Mouse (Mus musculus): ENCODE measurements at regions not wholly inside any gene's neighbourhood (a gene's known extent, or its start where the extent isn't known, plus 50 kb on each side); places are given as distances from the start of the nearest gene placed in this dataset.

GRCm38 (mm10) chr9:61292501-61292900 lies 79.7 kb upstream of the Tle3 start:
- DNase-seq (ENCODE audit: low spot score): no peak
- H3K27me3 ChIP-seq (replicated peaks; ENCODE audit: control insufficient read depth, insufficient read depth, low read length): no peaks in the 10 kb centered on the region; the same call in 1 of the 2 replicates
- H3K9me3 ChIP-seq (ENCODE audit: control insufficient read depth, low read length): 0 out of 2 replicates have a peak, but pooled peaks cover 4% of the 10 kb centered on the region

GRCm38 (mm10) chr9:61293223-61293985 lies 78.8 kb upstream of the Tle3 start:
- peaks cover 12% of the 10 kb centered on the region for H3K4me1 ChIP-seq (ENCODE audit: control insufficient read depth, insufficient read depth, low read length)
- DNase-seq (ENCODE audit: low spot score) (peak; percentile 43), ATAC-seq (ENCODE audit: low read depth) (peak; percentile 15; the same call in 1 of the 2 replicates)
- no peaks in the 10 kb centered on the region for H3K36me3 ChIP-seq (ENCODE audit: control insufficient read depth, insufficient read depth, low read length)
- no peak overlapping the region for H3K4me3 ChIP-seq (ENCODE audit: low read depth, low read length)
- H3K27ac ChIP-seq (replicated peaks; ENCODE audit: low read depth, low read length): no peak overlapping the region
- no peak overlapping the region for H3K9ac ChIP-seq (ENCODE audit: low read depth, low read length)
- H3K9me3 ChIP-seq (ENCODE audit: control insufficient read depth, low read length): no peaks in the 10 kb centered on the region
- H3K27me3 ChIP-seq (replicated peaks; ENCODE audit: control insufficient read depth, insufficient read depth, low read length): no peaks in the 10 kb centered on the region; the same call in 1 of the 2 replicates
- H3K4me2 ChIP-seq (ENCODE audit: low read depth, low read length): no peak overlapping the region
- WGBS: 38% methylated on average over 11 of the region's 11 CpGs

More at GRCm38 (mm10) chr9:61292501-61292900, 79.7 kb upstream of the Tle3 start:
- no peak overlapping the region for H3K9ac ChIP-seq (ENCODE audit: low read depth, low read length)
- no peak overlapping the region for H3K4me2 ChIP-seq (ENCODE audit: low read depth, low read length)
- no peak overlapping the region for H3K27ac ChIP-seq (replicated peaks; ENCODE audit: low read depth, low read length)
- H3K36me3 ChIP-seq (ENCODE audit: control insufficient read depth, insufficient read depth, low read length): no peaks in the 10 kb centered on the region
- 67% methylated on average over 3 of the region's 3 CpGs for WGBS
- no peak for ATAC-seq (ENCODE audit: low read depth)
- no peak overlapping the region for H3K4me3 ChIP-seq (ENCODE audit: low read depth, low read length)
- peaks cover 8% of the 10 kb centered on the region for H3K4me1 ChIP-seq (ENCODE audit: control insufficient read depth, insufficient read depth, low read length)

- ATAC-seq (ENCODE audit: low read depth): no peak
- Histone ChIP-seq H3K4me3 (ENCODE audit: low read depth, low read length) (no peak overlapping the region), H3K4me1 (ENCODE audit: control insufficient read depth, insufficient read depth, low read length) (peaks cover 12% of the 10 kb centered on the region), H3K27me3 (replicated peaks; ENCODE audit: control insufficient read depth, insufficient read depth, low read length) (no peaks in the 10 kb centered on the region; the same call in 1 of the 2 replicates), H3K27ac (replicated peaks; ENCODE audit: low read depth, low read length) (no peak overlapping the region), H3K9ac (ENCODE audit: low read depth, low read length) (no peak overlapping the region), H3K9me3 (ENCODE audit: control insufficient read depth, low read length) (no peaks in the 10 kb centered on the region), H3K4me2 (ENCODE audit: low read depth, low read length) (no peak overlapping the region), H3K36me3 (ENCODE audit: control insufficient read depth, insufficient read depth, low read length) (no peaks in the 10 kb centered on the region)
- DNase-seq (ENCODE audit: low spot score): no peak
- WGBS: 98% methylated on average over 5 of the region's 5 CpGs
Measured at GRCm38 (mm10) chr9:61295001-61295400, 77.2 kb upstream of the Tle3 start.

GRCm38 (mm10) chr9:61296311-61296947 lies 75.7 kb upstream of the Tle3 start:
- DNase-seq (ENCODE audit: low spot score) (no peak), ATAC-seq (ENCODE audit: low read depth) (no peak)
- H3K27me3 ChIP-seq (replicated peaks; ENCODE audit: control insufficient read depth, insufficient read depth, low read length): peaks cover 4% of the 10 kb centered on the region; the same call in 1 of the 2 replicates
- H3K27ac ChIP-seq (replicated peaks; ENCODE audit: low read depth, low read length): no peak overlapping the region
- WGBS: 78% methylated on average over 9 of the region's 9 CpGs
- peaks cover 12% of the 10 kb centered on the region for H3K4me1 ChIP-seq (ENCODE audit: control insufficient read depth, insufficient read depth, low read length)
- H3K36me3 ChIP-seq (ENCODE audit: control insufficient read depth, insufficient read depth, low read length): no peaks in the 10 kb centered on the region
- H3K9ac ChIP-seq (ENCODE audit: low read depth, low read length): no peak overlapping the region
- no peaks in the 10 kb centered on the region for H3K9me3 ChIP-seq (ENCODE audit: control insufficient read depth, low read length)
- no peak overlapping the region for H3K4me2 ChIP-seq (ENCODE audit: low read depth, low read length)
- no peak overlapping the region for H3K4me3 ChIP-seq (ENCODE audit: low read depth, low read length)

GRCm38 (mm10) chr9:61297385-61297784 lies 74.8 kb upstream of the Tle3 start:
- no peaks in the 10 kb centered on the region for H3K9me3 ChIP-seq (ENCODE audit: control insufficient read depth, low read length)
- peaks cover 5% of the 10 kb centered on the region; the same call in 1 of the 2 replicates for H3K27me3 ChIP-seq (replicated peaks; ENCODE audit: control insufficient read depth, insufficient read depth, low read length)
- H3K4me2 ChIP-seq (ENCODE audit: low read depth, low read length): no peak overlapping the region
- peak; percentile 44; the same call in 1 of the 2 replicates for ATAC-seq (ENCODE audit: low read depth)
- H3K36me3 ChIP-seq (ENCODE audit: control insufficient read depth, insufficient read depth, low read length): no peaks in the 10 kb centered on the region
- 22% methylated on average over 4 of the region's 4 CpGs for WGBS
- no peak overlapping the region for H3K27ac ChIP-seq (replicated peaks; ENCODE audit: low read depth, low read length)
- no peak overlapping the region for H3K4me3 ChIP-seq (ENCODE audit: low read depth, low read length)
- H3K4me1 ChIP-seq (ENCODE audit: control insufficient read depth, insufficient read depth, low read length): peaks cover 12% of the 10 kb centered on the region
- H3K9ac ChIP-seq (ENCODE audit: low read depth, low read length): no peak overlapping the region
- peak; percentile 64 for DNase-seq (ENCODE audit: low spot score)

- Histone ChIP-seq H3K4me3 (ENCODE audit: low read depth, low read length) (no peak overlapping the region), H3K27me3 (replicated peaks; ENCODE audit: control insufficient read depth, insufficient read depth, low read length) (0 out of 2 replicates have a peak, but pooled peaks cover 5% of the 10 kb centered on the region), H3K9ac (ENCODE audit: low read depth, low read length) (no peak overlapping the region), H3K4me1 (ENCODE audit: control insufficient read depth, insufficient read depth, low read length) (peaks cover 12% of the 10 kb centered on the region), H3K36me3 (ENCODE audit: control insufficient read depth, insufficient read depth, low read length) (no peaks in the 10 kb centered on the region), H3K9me3 (ENCODE audit: control insufficient read depth, low read length) (no peaks in the 10 kb centered on the region), H3K27ac (replicated peaks; ENCODE audit: low read depth, low read length) (no peak overlapping the region), H3K4me2 (ENCODE audit: low read depth, low read length) (no peak overlapping the region)
- 59% methylated on average over 8 of the region's 8 CpGs for WGBS
- DNase-seq (ENCODE audit: low spot score) (no peak), ATAC-seq (ENCODE audit: low read depth) (no peak)
Measured at GRCm38 (mm10) chr9:61299873-61300560, 72.1 kb upstream of the Tle3 start.

DNA sequence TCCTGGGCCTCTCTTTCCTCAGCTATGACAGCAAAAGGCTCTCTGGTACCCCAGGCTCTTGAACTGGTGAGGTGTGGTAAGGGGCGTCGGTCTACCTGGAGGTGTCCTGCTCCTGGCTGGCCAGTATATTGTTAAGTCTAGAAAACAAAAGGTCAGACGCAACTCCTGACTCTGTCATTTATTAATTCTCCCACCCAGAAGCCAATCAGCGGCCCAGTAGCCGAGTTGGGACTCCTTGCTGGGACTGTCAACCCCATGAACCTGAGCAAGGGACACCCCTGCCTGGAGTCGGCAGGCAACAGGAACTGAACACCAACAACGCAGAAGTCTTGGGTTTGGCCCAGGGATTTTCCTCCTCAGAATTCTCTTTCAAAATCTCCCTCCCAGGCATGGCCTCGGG lies 71.1 kb upstream of the Tle3 start:
- Histone ChIP-seq H3K4me2 (ENCODE audit: low read depth, low read length) (no peak overlapping the region), H3K9me3 (ENCODE audit: control insufficient read depth, low read length) (no peaks in the 10 kb centered on the region), H3K27ac (replicated peaks; ENCODE audit: low read depth, low read length) (no peak overlapping the region), H3K4me1 (ENCODE audit: control insufficient read depth, insufficient read depth, low read length) (peaks cover 12% of the 10 kb centered on the region), H3K9ac (ENCODE audit: low read depth, low read length) (no peak overlapping the region), H3K4me3 (ENCODE audit: low read depth, low read length) (no peak overlapping the region), H3K36me3 (ENCODE audit: control insufficient read depth, insufficient read depth, low read length) (no peaks in the 10 kb centered on the region), H3K27me3 (replicated peaks; ENCODE audit: control insufficient read depth, insufficient read depth, low read length) (0 out of 2 replicates have a peak, but pooled peaks cover 5% of the 10 kb centered on the region)
- DNase-seq (ENCODE audit: low spot score) (no peak), ATAC-seq (ENCODE audit: low read depth) (no peak)
- 78% methylated on average over 8 of the region's 8 CpGs for WGBS

DNA sequence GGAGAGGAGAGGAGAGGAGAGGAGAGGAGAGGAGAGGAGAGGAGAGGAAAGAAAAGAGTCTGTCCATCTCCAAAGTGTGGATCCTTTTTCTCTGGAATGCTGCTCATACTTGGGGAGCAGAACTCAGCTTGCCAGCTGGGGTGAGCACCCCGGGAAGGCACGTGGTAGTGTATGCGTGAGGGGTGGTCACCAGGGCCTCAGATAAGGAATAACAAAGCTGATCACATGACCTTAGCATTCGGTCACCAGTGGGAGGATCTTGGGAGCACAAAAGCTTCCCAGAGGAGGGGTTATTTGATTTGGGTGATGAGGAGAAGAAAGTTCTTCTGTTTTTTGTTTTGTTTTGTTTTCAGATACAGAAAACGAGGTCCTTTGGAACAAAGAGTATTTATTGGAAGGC lies 69.4 kb upstream of the Tle3 start:
- 0 out of 2 replicates have a peak, but pooled peaks cover 5% of the 10 kb centered on the region for H3K27me3 ChIP-seq (replicated peaks; ENCODE audit: control insufficient read depth, insufficient read depth, low read length)
- H3K9ac ChIP-seq (ENCODE audit: low read depth, low read length): no peak overlapping the region
- WGBS: 18% methylated on average over 5 of the region's 5 CpGs
- H3K4me1 ChIP-seq (ENCODE audit: control insufficient read depth, insufficient read depth, low read length): peaks cover 2% of the 10 kb centered on the region
- ATAC-seq (ENCODE audit: low read depth) (no peak), DNase-seq (ENCODE audit: low spot score) (no peak)
- no peaks in the 10 kb centered on the region for H3K9me3 ChIP-seq (ENCODE audit: control insufficient read depth, low read length)
- H3K36me3 ChIP-seq (ENCODE audit: control insufficient read depth, insufficient read depth, low read length): no peaks in the 10 kb centered on the region
- no peak overlapping the region for H3K4me2 ChIP-seq (ENCODE audit: low read depth, low read length)
- H3K27ac ChIP-seq (replicated peaks; ENCODE audit: low read depth, low read length): no peak overlapping the region
- H3K4me3 ChIP-seq (ENCODE audit: low read depth, low read length): no peak overlapping the region

All from embryonic facial prominence, embryonic 14.5 days (tissue).